Mouse (Mus musculus) hindbrain, embryonic 10.5 days (tissue): ENCODE results near the gene Card11. TPM values are rescaled to one million over a fixed set of nuclear protein-coding genes. Genes with fewer than 3 reads are reported as not detected.

ENCODE experiments used
- DNase-seq: peaks from one replicate; pipeline ENCODE4 v3.0.0-alpha.2; 2017; ENCODE audit warnings: low spot score
- H3K27ac ChIP-seq: fragments of 300-500 bp; sonication (generic); 2 replicates; pipeline ENCODE4 v1.5.1; 2016; ENCODE audit warnings: mild to moderate bottlenecking, moderate library complexity
- H3K27me3 ChIP-seq: fragments of 300-500 bp; sonication (generic); 2 replicates; pipeline ENCODE4 v1.6.1; 2016; ENCODE audit warnings: mild to moderate bottlenecking; ENCODE audit not compliant: poor library complexity, insufficient read depth, severe bottlenecking
- H3K36me3 ChIP-seq: fragments of 300-500 bp; sonication (generic); 2 replicates; pipeline ENCODE4 v1.6.1; 2016; ENCODE audit warnings: mild to moderate bottlenecking, moderate library complexity
- H3K4me1 ChIP-seq: fragments of 300-500 bp; sonication (generic); replicated peaks from 2 replicates; pipeline ENCODE4 v1.6.1; 2016; ENCODE audit warnings: mild to moderate bottlenecking
- H3K4me3 ChIP-seq: fragments of 300-500 bp; sonication (generic); 2 replicates; pipeline ENCODE4 v1.5.1; 2016; ENCODE audit warnings: mild to moderate bottlenecking, moderate library complexity
- H3K9me3 ChIP-seq: fragments of 300-500 bp; sonication (generic); 2 replicates; pipeline ENCODE4 v1.6.1; 2016; ENCODE audit warnings: mild to moderate bottlenecking, moderate library complexity
- WGBS: fragments of 180-500 bp; shearing (Covaris S2); methylation state at CpG from one replicate; pipeline ENCODE4 v1.1.7; 2016; 5-methylcytosine and 5-hydroxymethylcytosine counted together
- polyA plus RNA-seq: library from polyadenylated mRNA; unstranded; fragments of >200 nt; fragmentation: Nextera tagmentation; extraction: Ambion mirVana; gene quantifications from 2 replicates; pipeline ENCODE4 v1.2.1, GENCODE M21; 2016

The Card11 gene
- polyA plus RNA-seq, 1 experiment from 2014 or later: 0.05 TPM

DNA sequence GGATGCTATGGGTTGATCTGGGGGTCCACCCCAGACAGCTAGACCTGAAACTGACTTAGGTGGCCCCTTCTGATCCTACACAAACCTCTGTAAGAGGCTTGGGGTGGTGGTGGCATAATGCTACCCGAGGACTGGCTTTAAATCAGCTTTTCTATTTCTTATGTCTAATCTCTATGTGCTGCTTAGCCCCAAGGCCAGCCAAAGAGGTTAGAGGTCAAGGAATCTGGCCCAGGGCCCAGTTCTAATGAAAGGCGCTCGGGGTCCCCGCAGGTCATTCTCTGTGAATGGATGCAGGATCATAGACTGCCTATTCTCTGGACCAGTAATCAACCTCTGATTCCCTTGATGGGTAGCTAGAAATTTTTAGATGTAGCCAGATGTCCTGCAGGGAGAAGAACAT, 145.7 kb downstream of the Card11 start:
- peaks cover 12% of the 10 kb centered on the region; the same call in 1 of the 2 replicates for H3K9me3 ChIP-seq
- H3K36me3 ChIP-seq: no peaks in the 10 kb centered on the region
- H3K4me3 ChIP-seq: no peak overlapping the region
- WGBS: 79% methylated on average over 4 of the region's 4 CpGs
- peaks cover 11% of the 10 kb centered on the region; the same call in 1 of the 2 replicates for H3K4me1 ChIP-seq
- no peak overlapping the region for H3K27ac ChIP-seq
- no peaks in the 10 kb centered on the region for H3K27me3 ChIP-seq
- DNase-seq: no peak

DNA sequence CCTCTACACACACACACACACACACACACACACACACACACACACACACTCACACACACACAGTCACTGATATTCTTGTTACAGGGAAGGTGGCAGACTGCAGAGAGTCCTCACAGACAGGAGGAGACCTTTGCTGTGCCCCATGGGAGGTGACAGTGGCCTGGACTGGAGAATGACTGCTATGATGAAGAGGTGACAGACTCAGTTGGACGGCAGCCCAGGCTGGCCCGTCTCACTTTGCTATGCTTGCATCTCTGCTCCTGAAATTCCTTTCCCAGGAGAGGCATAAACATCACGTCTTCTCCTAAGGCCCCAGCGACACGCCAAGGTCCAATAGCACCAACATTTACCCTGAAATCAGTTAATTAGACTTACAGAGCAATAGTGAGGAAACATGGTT, 146.7 kb downstream of the Card11 start:
- no peak for DNase-seq
- Histone ChIP-seq H3K27ac (no peak overlapping the region), H3K9me3 (peaks cover 12% of the 10 kb centered on the region; the same call in 1 of the 2 replicates), H3K4me1 (peaks cover 11% of the 10 kb centered on the region; the same call in 1 of the 2 replicates), H3K36me3 (no peaks in the 10 kb centered on the region), H3K27me3 (no peaks in the 10 kb centered on the region), H3K4me3 (no peak overlapping the region)
- WGBS: 89% methylated on average over 5 of the region's 5 CpGs

DNA sequence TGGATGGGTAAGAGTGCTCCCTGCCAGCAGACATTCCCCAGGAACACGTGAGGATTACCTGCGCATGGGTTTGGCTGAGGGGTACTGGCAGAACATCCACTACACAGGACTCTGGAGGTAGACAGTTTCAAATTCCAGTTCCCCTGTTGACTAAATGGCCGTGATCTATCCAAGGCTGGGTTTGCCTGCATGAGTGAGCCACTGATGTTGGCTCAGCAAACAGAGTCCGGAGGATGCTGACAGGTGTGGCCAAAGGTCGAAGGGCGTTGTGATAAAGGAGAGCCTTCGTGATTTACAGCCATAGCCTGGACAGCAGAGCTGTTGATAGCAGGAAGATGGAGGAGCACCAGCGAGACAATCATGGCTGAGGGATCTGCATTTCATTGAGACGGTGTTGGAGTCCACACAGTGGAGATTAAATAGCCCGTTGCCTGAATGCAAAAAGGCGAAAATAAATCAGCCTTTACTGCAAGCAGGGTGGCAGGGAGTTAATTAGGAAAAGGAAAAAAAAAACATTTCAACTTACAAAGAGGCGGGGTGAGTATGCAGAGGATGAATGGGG, 147.9 kb downstream of the Card11 start:
- H3K4me3 ChIP-seq: no peak overlapping the region
- 88% methylated on average over 12 of the region's 12 CpGs for WGBS
- peaks cover 11% of the 10 kb centered on the region; the same call in 1 of the 2 replicates for H3K4me1 ChIP-seq
- DNase-seq: no peak
- H3K9me3 ChIP-seq: peaks cover 12% of the 10 kb centered on the region; the same call in 1 of the 2 replicates
- H3K36me3 ChIP-seq: no peaks in the 10 kb centered on the region
- H3K27ac ChIP-seq: no peak overlapping the region
- H3K27me3 ChIP-seq: no peaks in the 10 kb centered on the region

DNA sequence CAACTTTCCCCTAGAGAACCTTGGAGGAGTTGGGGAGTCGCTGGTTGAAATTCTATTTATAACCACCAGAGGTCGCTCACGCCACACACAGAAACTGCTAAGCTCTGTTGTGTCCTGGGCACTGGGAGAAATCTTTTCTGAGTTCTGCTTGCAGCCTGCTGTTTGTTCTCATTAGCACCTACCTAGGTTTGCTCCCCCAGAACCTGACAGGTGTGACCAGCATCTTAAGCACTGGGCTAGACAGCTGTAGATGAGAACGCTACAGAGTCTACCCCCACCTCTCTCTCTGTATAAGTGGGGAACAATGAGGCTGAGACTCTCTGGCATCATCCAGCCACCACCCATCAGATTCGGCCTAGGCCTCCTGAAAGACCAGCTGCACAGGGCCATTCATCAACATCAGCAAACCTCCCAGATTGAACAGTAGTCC, 153.1 kb downstream of the Card11 start:
- H3K9me3 ChIP-seq: peaks cover 12% of the 10 kb centered on the region; the same call in 1 of the 2 replicates
- H3K27ac ChIP-seq: peak overlapping the region; percentile 18; the same call in 1 of the 2 replicates
- H3K36me3 ChIP-seq: no peaks in the 10 kb centered on the region
- no peak overlapping the region for H3K4me3 ChIP-seq
- WGBS: 12% methylated on average over 5 of the region's 5 CpGs
- H3K4me1 ChIP-seq: no peaks in the 10 kb centered on the region
- DNase-seq: peak; percentile 55
- H3K27me3 ChIP-seq: no peaks in the 10 kb centered on the region

DNA sequence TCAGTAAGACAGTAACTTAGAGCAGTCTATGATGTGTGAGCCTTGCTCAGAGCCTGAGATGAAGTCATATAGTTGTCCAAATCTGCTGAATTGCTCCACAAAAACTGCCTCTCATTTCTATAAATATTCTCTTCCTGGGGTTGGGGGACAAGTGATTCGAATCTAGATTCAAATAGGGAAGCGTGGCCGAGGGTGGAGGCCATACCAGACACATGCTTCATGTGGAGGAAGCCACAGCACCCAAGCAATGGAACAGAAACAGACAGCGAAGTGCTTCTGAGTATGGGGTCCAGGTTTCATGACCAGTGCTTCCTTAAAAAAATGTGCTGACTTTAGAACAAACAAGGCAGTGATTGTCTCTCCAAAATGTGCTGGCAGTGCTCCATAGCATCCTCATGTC, 158.4 kb downstream of the Card11 start:
- Histone ChIP-seq H3K4me1 (no peaks in the 10 kb centered on the region), H3K4me3 (no peak overlapping the region), H3K36me3 (no peaks in the 10 kb centered on the region), H3K27me3 (no peaks in the 10 kb centered on the region), H3K9me3 (no peaks in the 10 kb centered on the region), H3K27ac (no peak overlapping the region)
- WGBS: 85% methylated on average over 4 of the region's 4 CpGs
- DNase-seq: no peak

DNA sequence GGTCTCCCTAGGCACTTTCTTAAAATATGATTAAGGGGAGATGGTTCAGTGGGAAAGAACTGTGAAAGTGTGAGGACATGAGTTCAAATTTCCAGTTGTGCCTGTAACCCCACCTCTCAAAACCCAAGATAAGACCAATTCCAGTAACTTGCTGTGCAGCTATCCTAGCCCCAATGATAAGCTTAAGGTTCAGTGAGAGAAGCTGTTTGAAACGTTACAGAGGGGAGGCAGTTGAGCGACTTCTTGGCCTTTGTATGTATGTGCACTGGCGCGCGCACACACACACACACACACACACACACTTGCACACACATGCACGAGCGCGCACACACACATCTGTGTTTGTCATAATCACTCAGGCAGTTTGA, 169.3 kb downstream of the Card11 start:
- peak overlapping the region; percentile 87 for H3K4me3 ChIP-seq
- peaks cover 2% of the 10 kb centered on the region; the same call in 1 of the 2 replicates for H3K36me3 ChIP-seq
- no peaks in the 10 kb centered on the region for H3K9me3 ChIP-seq
- DNase-seq: no peak
- peaks cover 36% of the 10 kb centered on the region for H3K4me1 ChIP-seq
- WGBS: 80% methylated on average over 8 of the region's 8 CpGs
- H3K27ac ChIP-seq: peak overlapping the region; percentile 68
- H3K27me3 ChIP-seq: no peaks in the 10 kb centered on the region

DNA sequence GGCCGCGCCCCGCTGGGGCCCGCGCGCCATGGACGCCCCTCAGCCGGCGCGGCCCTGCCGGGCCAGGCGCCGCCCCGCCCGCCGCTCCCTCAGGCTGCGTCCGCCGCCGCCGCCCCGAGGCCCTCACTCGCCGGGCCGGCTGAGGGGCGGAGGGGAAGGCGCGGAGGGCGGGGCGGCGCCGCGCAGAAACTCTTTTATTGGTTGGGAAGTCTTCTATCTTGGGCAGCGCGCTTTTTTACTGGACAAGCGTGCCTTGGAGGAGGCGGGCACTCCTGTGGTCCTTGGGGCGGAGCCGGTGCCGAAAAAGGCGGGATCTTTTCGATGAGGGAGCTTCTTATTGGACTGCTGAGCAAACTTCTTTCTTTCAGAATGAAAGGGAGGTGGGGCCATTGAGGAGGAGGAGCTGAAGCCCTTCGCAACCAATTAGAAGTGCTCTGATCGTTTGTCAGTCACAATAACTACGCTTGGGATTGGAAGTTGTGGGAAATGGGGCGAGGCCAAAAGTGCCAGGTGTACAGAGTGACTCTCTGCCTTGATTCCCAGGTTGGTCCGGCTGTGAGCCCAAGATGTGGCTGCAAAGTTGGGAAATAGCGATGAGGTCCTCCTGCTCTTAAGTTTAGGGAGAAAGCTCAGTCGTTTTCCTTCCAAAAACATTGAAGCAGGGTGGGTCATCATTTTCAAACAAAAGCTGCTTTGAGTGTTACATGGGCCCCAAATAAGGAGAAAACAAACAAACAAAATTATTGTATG, 169.9 kb downstream of the Card11 start, which contains the start of gene Gna12:
TSS of gene Gna12 (minus strand) at position 118 of the 750 bp plus-strand sequence.
- Histone ChIP-seq H3K4me1 (peaks cover 36% of the 10 kb centered on the region), H3K36me3 (peaks cover 8% of the 10 kb centered on the region; the same call in 1 of the 2 replicates), H3K4me3 (peak within 1 kb of the TSS; percentile 87), H3K9me3 (no peaks in the 10 kb centered on the region), H3K27ac (peak within 1 kb of the TSS; percentile 92), H3K27me3 (no peaks in the 10 kb centered on the region)
- WGBS: under 1% methylated on average over 49 of the region's 49 CpGs
- DNase-seq: peak; percentile 99

DNA sequence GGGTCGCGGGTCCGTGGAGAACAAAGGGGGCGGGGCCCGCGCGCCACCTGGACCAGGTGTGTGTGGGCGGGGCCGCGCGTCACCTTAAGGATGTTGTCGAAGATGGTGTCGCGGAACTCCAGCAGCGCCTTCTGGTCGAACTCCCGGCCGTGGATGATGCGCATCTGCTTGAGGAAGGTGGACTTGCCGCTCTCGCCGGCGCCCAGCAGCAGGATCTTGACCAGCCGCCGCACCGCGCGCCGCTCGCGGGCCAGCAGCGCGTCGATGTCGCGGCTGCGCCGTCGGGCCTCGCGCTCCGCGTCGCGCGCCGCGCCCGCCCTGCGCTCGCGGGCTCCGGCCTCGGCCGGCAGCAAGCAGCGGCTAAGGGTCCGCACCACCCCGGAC, 170.5 kb downstream of the Card11 start:
- DNase-seq: no peak
- Histone ChIP-seq H3K4me3 (peak overlapping the region; percentile 87), H3K27me3 (no peaks in the 10 kb centered on the region), H3K4me1 (peaks cover 36% of the 10 kb centered on the region), H3K9me3 (no peaks in the 10 kb centered on the region), H3K27ac (peak overlapping the region; percentile 92), H3K36me3 (peaks cover 13% of the 10 kb centered on the region; the same call in 1 of the 2 replicates)
- 4% methylated on average over 58 of the region's 58 CpGs for WGBS

DNA sequence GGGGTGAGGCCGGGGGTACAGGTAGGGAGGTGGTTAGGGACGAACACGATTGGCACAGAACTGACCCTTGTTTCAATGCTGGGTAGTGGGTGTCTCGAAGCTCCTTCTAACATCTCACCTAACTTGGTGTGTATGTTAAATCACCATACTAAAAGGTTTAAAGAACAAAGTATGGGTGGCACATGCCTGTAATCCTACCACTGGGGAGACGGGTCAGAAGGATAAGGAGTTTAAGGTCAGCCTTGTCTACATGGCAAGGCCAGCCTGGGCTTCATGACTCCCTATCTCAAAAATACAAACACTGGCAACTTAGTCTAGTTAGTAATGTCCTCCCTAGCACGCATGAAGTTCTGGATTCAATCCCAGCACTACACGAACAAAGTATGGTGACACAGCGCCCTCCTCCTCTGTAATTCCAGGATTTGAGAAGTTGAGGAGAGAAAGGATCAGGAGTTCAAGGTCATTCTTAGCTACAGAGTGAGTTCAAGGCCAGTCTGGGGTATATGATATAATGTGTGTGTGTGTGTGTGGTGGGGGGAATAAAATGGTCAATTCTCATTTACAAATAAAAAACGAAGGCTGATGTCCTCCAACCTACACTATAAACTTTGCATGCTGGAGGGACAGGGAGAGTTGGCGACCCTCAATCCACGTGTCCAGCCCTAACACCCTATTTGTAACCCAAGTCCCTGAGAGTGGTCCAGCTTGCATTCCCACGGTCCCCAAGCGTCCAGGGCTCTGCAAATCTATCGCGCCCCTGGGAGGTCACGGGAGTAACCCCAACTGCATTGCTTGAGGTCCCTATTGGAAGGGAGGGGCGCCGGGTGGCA, 171.1 kb downstream of the Card11 start:
- DNase-seq: no peak
- Histone ChIP-seq H3K36me3 (peaks cover 18% of the 10 kb centered on the region; the same call in 1 of the 2 replicates), H3K4me3 (peak overlapping the region; percentile 87), H3K27me3 (no peaks in the 10 kb centered on the region), H3K27ac (peak overlapping the region; percentile 92), H3K9me3 (no peaks in the 10 kb centered on the region), H3K4me1 (peaks cover 36% of the 10 kb centered on the region)
- WGBS: 41% methylated on average over 18 of the region's 18 CpGs

DNA sequence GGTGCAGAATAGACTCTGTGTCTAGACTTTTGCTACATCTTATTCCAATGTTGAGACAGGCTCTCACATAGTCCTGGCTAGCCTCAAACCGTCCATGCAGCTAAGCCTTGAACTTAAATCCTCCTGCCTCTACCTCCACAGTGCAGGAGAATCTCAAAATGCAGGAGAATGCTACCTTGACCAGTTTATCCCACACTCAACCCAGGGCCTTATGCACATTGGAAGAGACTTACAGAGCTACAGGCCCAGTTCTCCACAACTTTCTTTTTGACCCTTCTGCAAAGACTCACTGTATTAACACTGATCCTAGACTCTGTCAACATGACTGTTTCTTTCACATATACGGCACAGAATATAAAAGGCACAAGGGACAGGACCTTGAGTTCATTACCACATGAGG, 172.0 kb downstream of the Card11 start:
- no peak for DNase-seq
- H3K27ac ChIP-seq: no peak overlapping the region
- WGBS: 82% methylated on average over 2 of the region's 2 CpGs
- H3K36me3 ChIP-seq: peaks cover 26% of the 10 kb centered on the region
- no peaks in the 10 kb centered on the region for H3K27me3 ChIP-seq
- no peaks in the 10 kb centered on the region for H3K9me3 ChIP-seq
- H3K4me1 ChIP-seq: peaks cover 36% of the 10 kb centered on the region
- H3K4me3 ChIP-seq: peak overlapping the region; percentile 87; the same call in 1 of the 2 replicates

DNA sequence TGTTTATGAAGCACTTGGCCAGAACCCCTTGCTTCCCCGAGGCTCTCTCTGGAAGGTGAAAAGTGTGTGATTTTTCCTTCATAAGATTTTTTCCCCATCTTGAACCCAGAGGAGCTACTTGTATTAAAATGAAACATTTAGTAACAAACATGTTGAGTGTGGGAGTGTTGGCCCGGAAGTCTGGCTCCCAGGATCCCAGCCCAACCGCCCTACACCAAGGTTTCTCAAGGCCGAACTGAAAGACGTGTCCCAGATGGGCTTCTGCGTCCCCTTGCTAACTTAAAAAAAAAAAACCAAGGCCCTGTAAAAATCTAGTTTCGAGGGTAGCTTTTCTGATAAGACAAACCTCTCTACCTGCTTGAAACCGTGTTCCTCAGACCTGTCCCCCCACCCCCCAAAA, 172.5 kb downstream of the Card11 start:
- no peak for DNase-seq
- no peaks in the 10 kb centered on the region for H3K9me3 ChIP-seq
- peaks cover 28% of the 10 kb centered on the region for H3K36me3 ChIP-seq
- H3K27me3 ChIP-seq: no peaks in the 10 kb centered on the region
- no peak overlapping the region for H3K27ac ChIP-seq
- H3K4me1 ChIP-seq: peaks cover 36% of the 10 kb centered on the region
- peak overlapping the region; percentile 87; the same call in 1 of the 2 replicates for H3K4me3 ChIP-seq
- 84% methylated on average over 8 of the region's 8 CpGs for WGBS

DNA sequence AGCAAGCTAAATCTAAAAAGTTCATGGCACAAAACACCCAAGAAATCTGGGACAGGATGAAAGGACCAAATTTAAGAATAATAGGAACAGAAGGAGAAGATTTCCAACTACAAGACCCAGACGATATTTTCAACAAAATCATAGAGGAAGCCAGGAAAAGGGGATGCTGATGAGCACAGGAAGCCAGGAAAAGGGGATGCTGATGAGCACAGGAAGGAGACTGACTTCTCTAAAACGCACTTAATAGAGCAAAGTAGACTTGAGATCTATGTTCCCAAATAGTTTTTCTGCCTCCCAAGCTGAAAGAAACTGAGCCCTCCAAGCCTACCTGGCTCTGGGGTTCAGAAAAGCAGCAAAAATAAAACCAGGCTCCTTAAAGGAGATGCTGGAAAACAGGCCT, 173.0 kb downstream of the Card11 start:
- WGBS: 66% methylated on average over 2 of the region's 2 CpGs
- no peak overlapping the region for H3K27ac ChIP-seq

More for the DNA sequence above, 173.0 kb downstream of the Card11 start:
- Histone ChIP-seq H3K4me1 (peaks cover 39% of the 10 kb centered on the region), H3K27me3 (no peaks in the 10 kb centered on the region), H3K36me3 (peaks cover 28% of the 10 kb centered on the region), H3K9me3 (no peaks in the 10 kb centered on the region), H3K4me3 (no peak overlapping the region)
- DNase-seq: no peak
